Mouse (Mus musculus) hindlimb bud, embryonic 11.5 days (tissue): ENCODE data around the gene Ankmy2.
A peak's percentile ranks its signal among the peaks of the same experiment; 100 is the strongest.

Source experiments
- DNase-seq: peaks from one replicate; pipeline ENCODE4 v3.0.0-alpha.2; 2012; ENCODE audit warnings: low read depth, low spot score; ENCODE audit errors: extremely low spot score

Ankmy2 gene

GRCm38 (mm10) chr12:36156637-36157303, at the start of gene Ankmy2:
Gene Ankmy2 (plus strand): TSS chr12:36157114.
- DNase-seq, result peak; percentile 93

GRCm38 (mm10) chr12:36108442-36108841, 48.5 kb upstream of the Ankmy2 start:
- DNase-seq, result no peak

GRCm38 (mm10) chr12:36110457-36110856, 46.5 kb upstream of the Ankmy2 start:
- no peak for DNase-seq

DNA sequence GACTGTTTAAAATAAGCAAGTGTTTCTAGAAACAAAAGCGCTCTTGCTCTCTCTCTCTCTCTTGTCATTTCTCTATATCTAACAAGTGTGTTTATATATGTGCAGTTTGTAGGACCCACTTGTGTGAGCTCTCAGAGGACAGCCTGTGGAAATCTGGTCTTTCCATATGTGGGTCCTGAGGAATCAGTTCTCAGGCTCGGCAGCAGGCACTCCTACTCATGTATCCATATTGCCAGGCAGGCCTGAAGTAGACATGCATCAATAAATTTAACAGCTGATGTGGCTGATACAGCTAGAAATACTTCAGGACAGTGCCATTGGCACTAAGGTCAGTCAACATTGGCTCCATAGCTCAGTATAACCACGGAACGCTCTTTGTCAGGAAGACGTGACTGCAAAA, 45.8 kb upstream of the Ankmy2 start:
- DNase-seq, result no peak

DNA sequence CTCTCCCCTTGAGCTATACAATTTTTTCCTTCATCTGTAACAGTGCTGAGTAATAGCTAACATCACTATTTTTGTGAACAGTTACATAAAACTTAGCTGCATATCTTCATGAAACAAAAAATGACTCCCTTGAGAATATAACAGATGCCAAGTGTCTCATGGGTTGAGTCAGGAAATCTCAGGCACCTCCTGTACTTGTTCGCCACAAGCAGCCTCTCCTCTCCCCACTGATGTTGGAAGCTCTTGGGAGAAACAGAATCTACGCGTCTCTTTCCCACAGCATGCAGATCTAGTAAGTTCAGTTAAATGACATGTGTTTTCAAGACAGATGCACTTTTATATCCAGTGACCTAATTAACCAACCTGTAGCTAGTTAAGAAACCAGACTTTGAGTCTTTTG, 44.8 kb upstream of the Ankmy2 start:
- DNase-seq, result no peak

DNA sequence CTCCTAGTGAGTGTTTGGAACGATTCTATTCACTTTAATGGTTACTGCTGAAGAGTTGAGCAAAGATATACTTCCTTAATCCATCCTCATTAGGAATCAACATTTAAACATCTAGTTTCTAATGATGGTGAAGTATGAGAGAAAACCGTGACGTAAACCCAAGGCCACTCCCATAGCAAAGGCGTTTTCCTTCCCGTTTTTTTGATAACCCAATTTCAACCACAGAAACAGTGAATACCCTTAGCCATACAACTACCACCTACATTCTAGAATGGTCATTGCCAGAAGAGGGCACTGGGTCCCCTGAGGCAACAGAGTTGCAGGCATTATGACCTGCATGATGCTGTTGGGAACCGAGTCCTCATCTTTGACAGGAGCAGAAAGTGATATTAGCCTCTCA, 39.8 kb upstream of the Ankmy2 start:
- DNase-seq, result no peak

DNA sequence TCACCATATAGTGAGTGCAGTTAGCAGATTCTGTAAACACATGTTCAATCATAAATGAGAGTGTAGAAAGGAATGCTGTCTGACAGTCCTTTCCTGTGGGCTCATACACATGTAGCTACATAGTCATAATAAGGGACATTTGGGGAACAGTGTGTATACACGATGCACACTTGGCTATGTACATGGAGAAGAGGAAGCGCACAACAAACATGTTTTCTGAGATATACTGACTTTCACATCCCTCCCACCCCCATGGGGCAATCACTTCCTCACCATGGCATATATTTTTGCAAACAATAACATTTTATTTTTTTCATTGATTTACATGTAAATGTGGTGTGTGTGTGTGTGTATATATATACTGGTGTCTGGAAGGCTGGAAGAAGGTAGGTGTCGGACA, 37.7 kb upstream of the Ankmy2 start:
- no peak for DNase-seq

DNA sequence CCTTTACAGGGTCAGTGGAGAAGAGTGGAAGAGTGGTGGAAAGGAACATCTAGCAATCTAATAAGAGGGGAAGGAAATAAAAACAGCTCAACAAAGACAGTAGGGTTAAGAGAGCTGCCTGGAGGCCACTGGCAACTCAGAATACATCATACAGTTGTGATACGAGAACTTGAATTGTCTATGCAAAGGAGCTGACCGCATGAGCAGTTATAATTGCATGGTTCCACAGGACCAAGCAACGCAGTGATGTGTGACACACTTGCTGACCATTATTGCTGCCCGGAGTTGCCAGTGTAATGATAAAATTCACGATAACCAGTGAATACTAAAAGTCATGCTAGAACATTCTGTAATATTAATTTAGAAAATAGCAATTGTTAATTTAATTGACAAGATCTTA, 30.9 kb upstream of the Ankmy2 start:
- DNase-seq, result no peak

DNA sequence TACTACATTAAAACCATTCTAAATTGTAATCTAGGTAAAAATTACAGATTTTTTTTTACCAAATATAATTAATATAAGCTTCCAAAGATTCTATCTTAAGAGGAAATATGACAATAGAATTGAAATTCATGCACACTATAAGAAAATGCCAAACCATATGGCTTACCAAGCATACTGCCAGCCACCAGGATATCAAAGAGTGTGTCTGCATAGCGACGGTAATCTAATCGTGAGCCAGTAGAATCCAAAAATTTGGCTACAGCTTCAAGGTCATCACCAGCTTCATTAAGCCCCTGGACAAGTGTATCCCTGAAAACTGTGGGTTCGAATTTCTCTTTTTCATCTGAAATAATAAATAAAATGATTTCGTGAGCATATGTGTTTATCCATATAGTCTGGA, 27.1 kb upstream of the Ankmy2 start:
- DNase-seq, result no peak

DNA sequence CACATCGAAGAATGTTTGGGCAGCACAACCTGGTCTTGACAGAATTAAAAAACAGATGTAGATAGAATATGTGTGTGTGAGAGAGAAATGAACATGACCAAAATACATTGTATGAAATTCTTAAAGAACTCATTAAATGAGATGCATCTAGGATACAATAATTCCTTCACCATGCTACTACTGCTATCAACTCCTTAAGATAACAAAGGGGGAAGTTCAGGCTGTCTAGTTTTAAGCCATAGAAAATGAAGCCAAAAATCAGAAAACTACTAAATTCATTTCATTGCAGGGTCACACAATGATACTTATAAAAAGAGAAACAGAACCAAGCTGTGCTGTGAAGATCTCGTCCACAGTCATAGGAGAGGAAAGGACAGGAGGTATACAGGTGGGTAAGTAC, 24.7 kb upstream of the Ankmy2 start:
- DNase-seq, result no peak

DNA sequence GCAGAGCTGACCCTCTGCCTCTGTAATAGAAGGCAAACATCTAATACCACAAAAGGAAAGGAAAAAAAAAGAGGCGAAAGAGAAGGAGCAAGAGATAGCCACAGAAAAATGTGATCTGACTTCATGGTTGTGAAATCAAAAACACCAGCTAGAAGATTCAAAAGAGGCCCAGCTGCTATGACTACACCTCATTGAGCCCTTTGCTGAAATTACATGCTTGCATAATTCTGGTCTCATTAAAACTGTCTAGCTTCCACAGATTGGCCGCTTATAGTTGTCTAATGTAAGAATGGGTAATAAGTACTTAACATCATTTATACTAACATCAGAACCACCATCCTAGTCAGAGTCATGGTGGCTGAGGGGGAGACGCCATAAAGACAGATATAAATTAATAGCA, 24.2 kb upstream of the Ankmy2 start:
- no peak for DNase-seq

DNA sequence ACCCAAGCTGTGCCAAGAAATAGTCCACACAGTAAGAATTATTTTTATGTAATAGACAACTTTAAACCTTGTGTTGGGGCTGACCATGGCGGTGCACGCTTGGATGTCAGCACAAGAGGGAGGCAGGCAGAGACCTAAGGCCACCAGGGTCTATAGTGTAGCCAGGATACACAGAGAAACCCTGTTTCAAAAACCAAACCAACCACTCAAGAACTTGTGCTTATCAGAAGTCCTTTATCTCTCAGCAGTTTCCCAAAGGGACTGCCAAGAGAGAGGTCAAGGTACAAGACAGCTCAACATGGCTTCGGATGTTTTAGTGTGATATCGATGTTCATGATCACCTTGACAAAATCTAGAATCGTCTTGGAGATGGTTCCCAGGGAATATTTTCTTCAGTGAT, 23.4 kb upstream of the Ankmy2 start:
- DNase-seq, result no peak

GRCm38 (mm10) chr12:36134111-36134510, 22.8 kb upstream of the Ankmy2 start:
- DNase-seq, result no peak

DNA sequence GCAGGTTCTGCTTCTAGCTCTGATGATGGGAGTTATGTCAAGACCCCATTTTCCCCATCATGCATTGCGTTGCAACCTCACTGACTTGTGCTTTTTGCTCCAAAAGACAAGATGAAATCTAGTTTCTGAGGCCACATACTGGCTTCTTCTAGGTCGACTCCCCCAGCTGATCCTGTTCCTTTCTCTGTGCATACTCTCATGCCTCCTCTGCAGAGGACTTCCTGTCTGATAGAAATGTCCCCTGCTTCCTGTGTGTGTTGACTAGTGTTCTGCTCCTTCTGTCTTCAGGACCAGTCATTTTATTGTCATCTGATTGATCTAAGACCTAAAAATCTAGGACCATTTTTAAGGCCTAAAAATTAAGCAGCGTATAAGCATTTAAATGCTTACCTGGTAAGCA, 21.5 kb upstream of the Ankmy2 start:
- no peak for DNase-seq

DNA sequence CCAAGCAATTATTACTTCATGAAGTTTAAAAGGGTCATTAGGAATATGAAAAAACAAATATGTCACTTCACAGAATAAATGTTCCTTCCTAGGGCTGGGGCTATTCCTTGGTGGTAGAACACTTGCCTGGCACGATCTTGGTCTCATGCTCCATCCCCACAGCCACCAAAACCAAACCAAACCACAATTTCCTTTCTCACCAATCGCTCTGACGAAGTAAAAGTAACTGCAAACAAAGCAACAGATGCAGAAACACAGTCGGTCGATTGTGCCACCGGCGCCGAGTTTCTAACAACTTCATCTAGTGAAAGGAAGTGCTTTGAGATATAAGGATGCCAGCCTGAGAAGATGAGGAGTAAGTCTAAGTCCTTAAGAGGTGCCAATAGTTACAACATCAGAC, 20.6 kb upstream of the Ankmy2 start:
- no peak for DNase-seq

DNA sequence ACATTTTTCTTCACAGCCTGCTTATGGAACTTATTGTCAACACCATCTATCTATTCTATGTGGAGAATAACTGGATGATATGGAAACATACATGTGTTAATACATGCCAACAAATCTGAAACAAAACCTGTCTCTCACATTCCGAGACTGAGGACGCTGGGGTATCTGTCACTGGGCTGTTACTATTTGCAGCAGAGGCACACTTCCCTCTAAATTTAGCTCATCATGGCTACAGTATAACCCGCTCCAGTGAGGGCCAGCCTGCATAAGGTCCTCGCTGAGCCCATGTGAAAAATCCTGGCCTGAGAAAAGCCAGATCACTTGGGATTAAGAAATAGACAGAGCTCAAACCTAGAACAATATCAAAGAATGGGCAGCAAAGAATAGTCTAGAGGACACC, 19.7 kb upstream of the Ankmy2 start:
- no peak for DNase-seq

GRCm38 (mm10) chr12:36140401-36140800, 16.5 kb upstream of the Ankmy2 start:
- no peak for DNase-seq

- no peak for DNase-seq
Measured at GRCm38 (mm10) chr12:36146230-36147011, 10.5 kb upstream of the Ankmy2 start.

DNA sequence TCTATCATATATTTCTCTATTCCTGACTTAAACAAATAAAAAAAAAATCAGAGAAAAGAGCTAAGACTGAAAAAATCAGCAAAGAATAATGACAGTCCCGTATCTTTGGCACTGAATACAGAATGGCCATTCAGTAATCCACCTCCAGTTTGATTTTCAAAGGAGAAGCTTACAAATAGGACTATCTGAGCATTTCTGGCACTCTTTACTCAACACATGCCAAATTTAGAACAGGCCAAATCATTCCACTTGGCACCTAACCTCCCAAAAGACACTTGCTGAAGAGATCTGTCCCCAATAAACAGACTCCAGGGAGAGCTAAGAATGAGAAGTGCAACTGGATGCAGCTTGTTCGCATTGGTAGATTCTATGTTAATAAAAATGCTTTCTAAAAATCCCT, 6.6 kb upstream of the Ankmy2 start:
- no peak for DNase-seq

DNA sequence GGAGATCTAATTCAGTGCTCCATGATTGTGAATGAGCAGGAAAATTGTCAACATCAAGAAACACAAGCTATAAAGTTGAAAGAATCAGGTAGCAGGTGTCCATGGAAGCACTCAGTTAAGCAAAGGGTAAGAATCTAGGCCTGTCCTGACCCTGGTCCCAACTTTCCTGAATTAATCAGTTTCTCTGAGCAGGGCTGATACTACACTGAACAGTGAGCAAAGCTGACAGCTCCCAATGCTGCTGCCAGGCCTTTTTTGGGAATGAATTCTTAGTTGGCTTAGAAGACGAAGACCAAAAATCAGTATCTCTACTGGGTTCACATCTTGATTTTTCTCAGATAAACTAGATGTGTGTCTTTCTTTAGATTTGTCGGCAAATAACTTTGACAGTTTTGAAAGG, 6.2 kb upstream of the Ankmy2 start:
- DNase-seq, result no peak

GRCm38 (mm10) chr12:36155141-36155641, 1.7 kb upstream of the Ankmy2 start:
- DNase-seq, result no peak

DNA sequence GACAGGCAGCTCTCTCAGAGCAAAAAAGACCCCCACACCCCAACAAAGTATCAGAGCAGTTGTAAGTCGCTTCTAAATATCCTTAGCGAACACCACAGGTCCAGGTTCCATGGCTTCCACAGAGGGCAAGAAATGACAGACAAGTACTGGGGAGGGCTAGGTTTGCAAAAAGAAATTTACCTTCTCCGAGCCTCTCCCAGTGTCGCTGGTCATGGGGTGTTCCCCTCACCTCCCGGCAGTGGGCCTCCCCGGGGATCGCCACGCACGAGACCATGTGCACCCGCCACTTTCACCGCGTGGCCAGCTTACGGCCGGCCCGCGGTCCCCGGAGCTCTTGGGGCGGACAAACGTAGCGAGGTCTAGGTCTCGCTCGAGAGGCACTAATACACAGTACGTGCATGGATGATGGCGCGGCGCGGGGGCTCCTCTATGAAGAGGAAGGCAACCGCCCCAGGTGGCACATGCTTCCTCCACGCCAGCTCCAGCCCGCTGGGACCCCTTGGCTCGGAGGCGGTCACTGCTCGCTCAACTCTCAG, 745 bp upstream of the Ankmy2 start:
- no peak for DNase-seq
